Mouse (Mus musculus): ENCODE measurements around the gene Eif2ak2. TPM values are rescaled to one million over a fixed set of nuclear protein-coding genes. Genes with fewer than 3 reads are reported as not detected.

Gene Eif2ak2
- polyA plus RNA-seq (2011; ENCODE audit: insufficient read depth, insufficient read length, low replicate concordance, missing spikeins), result 13.2 and 13.5 TPM in 2 replicates

GRCm38 (mm10) chr17:78882401-78883112 lies at the start of gene Eif2ak2:
Gene Eif2ak2, minus strand, starts transcription at chr17:78882573.
- WGBS, result under 1% methylated on average over 28 of the region's 28 CpGs
- H3K4me3 ChIP-seq (replicated peaks; ENCODE audit: control insufficient read depth, low read depth, low read length), result peak within 1 kb of the TSS; percentile 77
- TF ChIP-seq POLR2A (IDR thresholded peaks at IDR 0.05; ENCODE audit: borderline replicate concordance, control insufficient read depth, low read depth, low read length) (peak; percentile 74; the same call in 1 of the 2 replicates), CTCF (IDR thresholded peaks at IDR 0.05; ENCODE audit: control insufficient read depth, insufficient read depth, low read length) (no peak)

GRCm38 (mm10) chr17:78917696-78918095 lies 35.3 kb upstream of the Eif2ak2 start:
- 51% methylated on average over 6 of the region's 6 CpGs for WGBS
- no peak overlapping the region for H3K27ac ChIP-seq (ENCODE audit: control insufficient read depth, insufficient read depth, low read depth, low read length, poor library complexity)
- TF ChIP-seq POLR2A (IDR thresholded peaks at IDR 0.05; ENCODE audit: borderline replicate concordance, control insufficient read depth, low read depth, low read length) (no peak), CTCF (IDR thresholded peaks at IDR 0.05; ENCODE audit: control insufficient read depth, insufficient read depth, low read length) (no peak)
- H3K4me3 ChIP-seq (replicated peaks; ENCODE audit: control insufficient read depth, low read depth, low read length), result no peak overlapping the region
- H3K4me1 ChIP-seq (ENCODE audit: control insufficient read depth, insufficient read depth, low read length), result no peaks in the 10 kb centered on the region; the same call in 1 of the 2 replicates

More at GRCm38 (mm10) chr17:78882401-78883112, at the start of gene Eif2ak2:
- H3K27ac ChIP-seq (ENCODE audit: control insufficient read depth, insufficient read depth, low read depth, low read length, poor library complexity), result peak within 1 kb of the TSS; percentile 18
- no peaks in the 10 kb centered on the region; the same call in 1 of the 2 replicates for H3K4me1 ChIP-seq (ENCODE audit: control insufficient read depth, insufficient read depth, low read length)

- TF ChIP-seq CTCF (IDR thresholded peaks at IDR 0.05; ENCODE audit: control insufficient read depth, insufficient read depth, low read length) (no peak), POLR2A (IDR thresholded peaks at IDR 0.05; ENCODE audit: borderline replicate concordance, control insufficient read depth, low read depth, low read length) (no peak)
- H3K4me3 ChIP-seq (replicated peaks; ENCODE audit: control insufficient read depth, low read depth, low read length), result peak overlapping the region; percentile 93
- 1% methylated on average over 11 of the region's 11 CpGs for WGBS
Measured at GRCm38 (mm10) chr17:78916899-78917298, 34.5 kb upstream of the Eif2ak2 start.

GRCm38 (mm10) chr17:78916369-78916813 lies 34.0 kb upstream of the Eif2ak2 start, which contains the start of gene Cebpzos:
Gene Cebpzos, plus strand, starts transcription at chr17:78916500.
- peak within 1 kb of the TSS; percentile 84 for H3K27ac ChIP-seq (ENCODE audit: control insufficient read depth, insufficient read depth, low read depth, low read length, poor library complexity)
- H3K4me1 ChIP-seq (ENCODE audit: control insufficient read depth, insufficient read depth, low read length), result no peaks in the 10 kb centered on the region; the same call in 1 of the 2 replicates
- H3K4me3 ChIP-seq (replicated peaks; ENCODE audit: control insufficient read depth, low read depth, low read length), result peak within 1 kb of the TSS; percentile 93
- under 1% methylated on average over 37 of the region's 37 CpGs for WGBS
- TF ChIP-seq CTCF (IDR thresholded peaks at IDR 0.05; ENCODE audit: control insufficient read depth, insufficient read depth, low read length), result 0 out of 2 replicates have a peak, but pooled peaks have one; percentile 7
- TF ChIP-seq POLR2A (IDR thresholded peaks at IDR 0.05; ENCODE audit: borderline replicate concordance, control insufficient read depth, low read depth, low read length), result peak; percentile 70; the same call in 1 of the 2 replicates

More at GRCm38 (mm10) chr17:78916899-78917298, 34.5 kb upstream of the Eif2ak2 start:
- Histone ChIP-seq H3K27ac (ENCODE audit: control insufficient read depth, insufficient read depth, low read depth, low read length, poor library complexity) (peak overlapping the region; percentile 84), H3K4me1 (ENCODE audit: control insufficient read depth, insufficient read depth, low read length) (no peaks in the 10 kb centered on the region; the same call in 1 of the 2 replicates)

- H3K4me3 ChIP-seq (replicated peaks; ENCODE audit: control insufficient read depth, low read depth, low read length), result peak overlapping the region; percentile 93
- TF ChIP-seq CTCF (IDR thresholded peaks at IDR 0.05; ENCODE audit: control insufficient read depth, insufficient read depth, low read length), result no peak
- TF ChIP-seq POLR2A (IDR thresholded peaks at IDR 0.05; ENCODE audit: borderline replicate concordance, control insufficient read depth, low read depth, low read length), result no peak
- WGBS, result 53% methylated on average over 6 of the region's 6 CpGs
- H3K27ac ChIP-seq (ENCODE audit: control insufficient read depth, insufficient read depth, low read depth, low read length, poor library complexity), result no peak overlapping the region
- H3K4me1 ChIP-seq (ENCODE audit: control insufficient read depth, insufficient read depth, low read length), result no peaks in the 10 kb centered on the region; the same call in 1 of the 2 replicates
Measured at GRCm38 (mm10) chr17:78915772-78916171, 33.4 kb upstream of the Eif2ak2 start.

GRCm38 (mm10) chr17:78913921-78914320 lies 31.5 kb upstream of the Eif2ak2 start:
- Histone ChIP-seq H3K4me3 (replicated peaks; ENCODE audit: control insufficient read depth, low read depth, low read length) (no peak overlapping the region), H3K27ac (ENCODE audit: control insufficient read depth, insufficient read depth, low read depth, low read length, poor library complexity) (no peak overlapping the region), H3K4me1 (ENCODE audit: control insufficient read depth, insufficient read depth, low read length) (no peaks in the 10 kb centered on the region; the same call in 1 of the 2 replicates)
- 83% methylated on average over 3 of the region's 3 CpGs for WGBS
- TF ChIP-seq POLR2A (IDR thresholded peaks at IDR 0.05; ENCODE audit: borderline replicate concordance, control insufficient read depth, low read depth, low read length) (no peak), CTCF (IDR thresholded peaks at IDR 0.05; ENCODE audit: control insufficient read depth, insufficient read depth, low read length) (no peak)

GRCm38 (mm10) chr17:78912861-78913281 lies 30.5 kb upstream of the Eif2ak2 start:
- Histone ChIP-seq H3K4me3 (replicated peaks; ENCODE audit: control insufficient read depth, low read depth, low read length) (peak overlapping the region; percentile 31), H3K27ac (ENCODE audit: control insufficient read depth, insufficient read depth, low read depth, low read length, poor library complexity) (no peak overlapping the region), H3K4me1 (ENCODE audit: control insufficient read depth, insufficient read depth, low read length) (no peaks in the 10 kb centered on the region; the same call in 1 of the 2 replicates)
- 27% methylated on average over 6 of the region's 6 CpGs for WGBS
- no peak for TF ChIP-seq POLR2A (IDR thresholded peaks at IDR 0.05; ENCODE audit: borderline replicate concordance, control insufficient read depth, low read depth, low read length)
- TF ChIP-seq CTCF (IDR thresholded peaks at IDR 0.05; ENCODE audit: control insufficient read depth, insufficient read depth, low read length), result no peak

- TF ChIP-seq CTCF (IDR thresholded peaks at IDR 0.05; ENCODE audit: control insufficient read depth, insufficient read depth, low read length) (no peak), POLR2A (IDR thresholded peaks at IDR 0.05; ENCODE audit: borderline replicate concordance, control insufficient read depth, low read depth, low read length) (no peak)
- no peak overlapping the region for H3K4me3 ChIP-seq (replicated peaks; ENCODE audit: control insufficient read depth, low read depth, low read length)
- WGBS, result 80% methylated on average over 2 of the region's 2 CpGs
- no peak overlapping the region for H3K27ac ChIP-seq (ENCODE audit: control insufficient read depth, insufficient read depth, low read depth, low read length, poor library complexity)
- no peaks in the 10 kb centered on the region for H3K4me1 ChIP-seq (ENCODE audit: control insufficient read depth, insufficient read depth, low read length)
Measured at GRCm38 (mm10) chr17:78909374-78909773, 27.0 kb upstream of the Eif2ak2 start.

Measured in bone marrow, adult 2 months (tissue).